Mouse (Mus musculus) inflammation-experienced regulatory T-cells, adult 6 months (primary cell): Measurements from ENCODE around the gene Sec11a. TPM values are rescaled to one million over a fixed set of nuclear protein-coding genes. Genes with fewer than 3 reads are reported as not detected.
"Not testable (repeated sequence)": the region's sequence is repeated elsewhere in the genome, so short reads cannot be mapped to it uniquely, and the experiment has no call there.

Experiments
- ATAC-seq: one replicate; pipeline ENCODE4 v1.8.0; 2017
- polyA plus RNA-seq, 3 experiments: library from polyadenylated mRNA; unstranded; fragments of 100-300 nt; shearing (Covaris generic); gene quantifications; one replicate each; pipeline ENCODE4 v1.2.1; 2017

The Sec11a gene
- polyA plus RNA-seq, 3 experiments from 2014 or later, result 248 to 321 (median 312) TPM

GRCm38 (mm10) chr7:80956891-80957290, 9.3 kb upstream of the Sec11a start:
- no peak for ATAC-seq

DNA sequence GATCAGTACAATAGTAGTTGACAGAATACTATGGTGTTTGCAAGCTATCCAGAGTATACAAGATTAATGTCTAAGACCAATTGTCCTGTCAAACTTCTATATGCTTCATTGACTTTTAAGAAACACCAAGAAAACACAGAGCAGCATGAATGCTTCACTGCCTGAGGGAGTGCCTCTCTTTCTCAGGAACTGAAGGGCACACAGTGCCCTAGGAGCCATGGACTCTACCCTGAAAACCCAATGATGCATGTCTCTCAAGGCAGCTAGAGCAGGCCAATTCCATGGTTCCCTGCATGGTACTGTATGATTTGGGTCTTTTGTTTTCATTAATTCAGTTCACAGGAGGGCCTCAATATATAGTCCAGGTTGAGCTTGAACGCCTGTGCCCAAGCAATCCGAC, 6.7 kb upstream of the Sec11a start:
- ATAC-seq, result no peak

DNA sequence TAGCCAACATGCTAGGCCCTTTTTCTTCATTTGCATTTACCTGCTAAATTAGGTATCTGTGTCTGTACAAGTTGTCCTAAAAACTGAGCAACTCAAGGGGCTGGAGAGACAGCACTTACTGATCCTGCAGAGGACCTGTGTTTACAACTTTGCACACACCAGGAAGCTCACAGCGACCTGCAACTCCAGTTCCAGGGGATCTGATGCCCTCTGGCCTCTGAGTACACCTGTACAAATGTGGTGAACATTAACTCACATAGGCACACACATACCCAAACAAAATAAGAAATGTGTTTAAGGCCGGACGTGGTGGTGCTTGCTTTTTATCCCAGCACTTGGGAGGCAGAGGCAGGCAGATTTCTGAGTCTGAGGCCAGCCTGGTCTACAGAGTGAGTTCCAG, 4.6 kb upstream of the Sec11a start:
- ATAC-seq, result no peak

DNA sequence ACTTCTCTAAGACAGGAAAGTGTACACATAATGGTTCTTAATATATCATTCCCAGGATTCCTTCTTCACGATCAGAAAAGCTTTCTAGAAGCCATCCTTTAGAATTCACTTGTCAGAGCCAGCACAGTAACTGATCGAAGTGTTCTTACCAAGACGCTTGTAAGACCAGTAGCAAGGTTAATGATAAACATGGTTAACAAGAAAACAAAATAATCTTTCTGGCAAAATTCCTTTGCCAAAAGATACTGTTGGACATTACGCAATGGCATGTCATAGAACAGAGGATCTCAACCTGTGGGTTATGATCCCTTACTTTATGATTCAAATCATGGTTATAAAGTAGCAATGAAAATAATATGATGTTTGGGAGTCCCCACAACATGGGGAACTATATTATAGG, 3.9 kb upstream of the Sec11a start:
- ATAC-seq, result no peak

GRCm38 (mm10) chr7:80939808-80940207, 7.8 kb downstream of the Sec11a start:
- no peak for ATAC-seq

DNA sequence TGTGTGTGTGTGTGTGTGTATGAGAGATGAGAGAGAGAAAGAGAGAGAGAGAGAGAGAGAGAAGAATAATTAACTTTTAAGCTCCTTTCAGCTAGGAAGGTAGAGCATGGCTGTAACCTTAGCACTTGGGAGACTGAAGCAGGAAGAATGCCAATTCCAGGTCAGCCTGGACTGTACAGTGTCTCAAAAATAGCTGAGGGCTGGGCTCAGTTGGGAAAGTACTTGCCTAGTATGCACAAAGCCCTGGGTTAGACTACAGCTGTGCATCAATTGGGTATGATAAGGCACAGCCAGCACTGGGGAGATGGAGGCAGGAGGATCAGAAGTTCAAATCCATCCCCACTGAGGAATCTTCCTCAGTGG, 10.3 kb downstream of the Sec11a start:
- ATAC-seq, result not testable (repeated sequence)

DNA sequence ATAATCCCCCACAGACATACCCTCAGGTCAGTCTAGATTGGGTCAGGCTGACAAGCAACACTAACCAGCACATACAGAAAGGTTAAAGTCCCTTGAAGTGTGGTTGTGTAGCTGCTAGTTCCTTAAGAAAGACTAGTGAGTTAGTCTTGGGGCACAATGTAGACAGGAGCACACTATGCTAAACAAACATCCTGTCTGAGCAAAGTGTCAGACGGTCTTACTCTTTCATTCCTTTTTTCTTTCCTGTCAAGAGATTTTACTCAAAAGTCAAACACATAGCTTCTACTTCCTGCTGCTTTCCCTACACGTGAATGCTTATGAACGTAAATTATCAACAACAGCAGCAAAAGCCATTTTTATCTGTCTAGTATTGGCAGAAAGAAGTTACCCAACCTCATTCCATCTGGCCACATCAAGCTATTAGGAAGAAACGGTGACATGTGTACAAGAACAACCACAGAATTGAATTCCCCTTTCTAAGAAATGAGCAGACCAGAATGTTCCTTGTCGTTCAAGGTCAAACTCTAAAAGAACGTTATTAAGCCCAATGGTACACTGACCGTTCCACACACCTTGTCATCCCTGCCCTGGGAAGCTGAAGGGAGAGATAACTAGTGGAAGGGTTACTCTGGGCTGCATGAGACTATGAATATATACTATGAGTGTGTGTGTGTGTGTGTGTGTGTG, 10.8 kb downstream of the Sec11a start:
- ATAC-seq, result peak; percentile 93

GRCm38 (mm10) chr7:80935834-80936233, 11.7 kb downstream of the Sec11a start:
- no peak for ATAC-seq

- no peak for ATAC-seq
Observed at GRCm38 (mm10) chr7:80932777-80933176, 14.8 kb downstream of the Sec11a start.

DNA sequence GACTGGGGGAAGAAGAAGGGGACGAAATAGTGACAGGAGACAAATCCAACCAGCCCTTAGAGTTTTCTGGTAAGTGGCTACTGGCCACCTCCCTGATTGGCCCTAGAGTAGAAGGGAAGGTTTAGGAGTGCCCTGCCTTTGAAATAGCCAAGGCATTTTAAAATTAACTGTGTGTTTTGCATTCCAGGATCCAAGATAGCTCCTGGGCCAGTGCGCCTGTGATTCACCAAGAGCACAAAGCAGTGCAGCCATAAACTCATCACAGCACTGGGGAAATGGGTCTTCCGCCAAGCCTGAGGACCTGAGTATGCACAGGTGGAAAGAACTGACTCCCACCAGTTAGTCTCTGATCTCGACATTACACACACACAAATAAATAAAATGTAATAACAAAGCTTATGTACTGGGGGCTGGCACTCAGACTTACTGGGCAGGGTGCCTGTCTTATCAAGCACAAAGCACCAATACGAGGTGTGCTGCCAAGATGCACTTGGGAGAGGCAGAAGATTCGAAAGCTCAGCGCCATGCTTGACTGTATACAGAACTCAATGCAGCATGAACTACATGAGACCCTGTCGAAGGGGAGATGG, 15.9 kb downstream of the Sec11a start:
- no peak for ATAC-seq

DNA sequence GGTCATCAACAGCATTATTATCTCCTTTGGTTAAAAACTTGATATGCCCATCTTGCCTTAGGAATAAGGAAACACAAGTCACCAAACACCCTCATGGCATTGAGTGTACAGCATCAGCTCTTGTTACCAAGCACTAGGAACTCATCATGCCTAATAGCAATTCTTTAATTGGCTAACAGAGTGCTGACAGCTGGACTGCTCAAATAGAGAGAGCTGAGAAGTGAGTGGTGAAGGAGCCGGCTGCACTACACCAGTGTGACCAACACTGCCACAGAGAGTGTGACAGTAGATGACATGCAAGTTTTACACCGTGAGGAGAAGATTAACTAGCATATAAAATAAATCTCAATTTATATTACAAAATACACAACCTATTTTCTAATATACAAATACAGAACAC, 24.4 kb downstream of the Sec11a start:
- no peak for ATAC-seq

GRCm38 (mm10) chr7:80919647-80920008, 28.0 kb downstream of the Sec11a start:
- ATAC-seq, result peak; percentile 39

GRCm38 (mm10) chr7:80918982-80919646, 28.5 kb downstream of the Sec11a start:
- ATAC-seq, result peak; percentile 75

DNA sequence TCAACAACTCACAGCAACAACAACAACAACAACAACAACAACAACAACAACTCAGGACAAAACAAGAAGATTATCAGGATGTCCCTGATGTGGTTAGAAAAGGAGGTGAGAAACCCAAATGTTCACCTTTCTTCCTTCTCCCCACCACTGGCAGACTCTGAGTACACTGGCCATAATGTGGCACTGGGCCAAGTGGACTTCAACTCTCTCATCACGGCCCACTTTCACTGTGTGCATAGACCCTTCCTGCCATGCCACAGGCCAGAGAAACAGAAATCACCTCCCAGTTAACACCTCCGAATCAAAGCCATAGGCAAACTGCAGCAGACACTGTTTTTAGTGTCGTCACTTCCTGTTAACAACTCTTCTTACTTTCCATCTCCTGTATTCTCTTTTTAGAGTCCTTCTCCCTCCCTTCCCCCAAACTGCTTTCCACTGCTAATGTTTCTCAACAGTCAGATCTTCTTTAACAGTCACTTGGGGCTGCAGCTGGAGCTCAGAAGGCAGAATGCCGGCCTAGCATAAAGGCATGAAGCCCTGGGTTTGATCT, 29.6 kb downstream of the Sec11a start:
- peak; percentile 64 for ATAC-seq

DNA sequence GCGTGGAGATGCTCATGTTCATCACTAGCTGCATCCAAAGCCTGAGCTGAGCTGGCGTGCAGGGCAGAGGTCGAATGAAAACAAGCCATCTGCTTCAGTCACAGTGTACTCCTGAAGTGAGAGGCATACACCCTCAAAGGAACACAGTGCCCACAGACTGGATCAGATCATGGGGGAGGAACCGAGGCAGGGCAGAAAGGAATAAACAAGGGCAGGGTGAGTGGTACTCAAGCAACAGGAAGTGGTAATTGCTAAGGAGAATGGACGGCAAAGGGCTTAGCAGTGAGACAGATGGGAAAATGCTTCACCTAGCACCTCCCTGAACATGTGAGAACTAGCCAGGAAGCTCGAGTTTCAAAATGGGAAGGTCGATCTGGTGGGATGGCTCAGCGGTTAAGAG, 35.1 kb downstream of the Sec11a start:
- no peak for ATAC-seq

DNA sequence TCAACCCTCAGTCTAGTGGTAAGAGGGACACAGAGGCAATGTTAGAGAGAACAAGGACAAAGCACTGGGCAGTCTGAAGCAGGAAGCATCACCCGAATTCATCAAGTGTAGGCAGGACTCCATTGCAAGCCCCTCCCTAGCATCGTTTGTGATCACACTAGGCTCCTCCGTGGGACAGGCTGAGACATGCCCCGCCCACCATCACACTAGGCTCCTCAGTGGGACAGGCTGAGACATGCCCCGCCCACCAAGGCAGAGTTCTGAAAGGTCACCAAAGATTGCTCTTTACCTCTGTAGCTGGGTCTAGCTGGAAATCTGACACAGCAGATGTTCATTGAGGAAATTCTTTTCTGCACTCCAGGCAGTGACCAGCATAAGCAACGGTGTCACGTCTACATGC, 36.5 kb downstream of the Sec11a start:
- peak; percentile 17 for ATAC-seq

DNA sequence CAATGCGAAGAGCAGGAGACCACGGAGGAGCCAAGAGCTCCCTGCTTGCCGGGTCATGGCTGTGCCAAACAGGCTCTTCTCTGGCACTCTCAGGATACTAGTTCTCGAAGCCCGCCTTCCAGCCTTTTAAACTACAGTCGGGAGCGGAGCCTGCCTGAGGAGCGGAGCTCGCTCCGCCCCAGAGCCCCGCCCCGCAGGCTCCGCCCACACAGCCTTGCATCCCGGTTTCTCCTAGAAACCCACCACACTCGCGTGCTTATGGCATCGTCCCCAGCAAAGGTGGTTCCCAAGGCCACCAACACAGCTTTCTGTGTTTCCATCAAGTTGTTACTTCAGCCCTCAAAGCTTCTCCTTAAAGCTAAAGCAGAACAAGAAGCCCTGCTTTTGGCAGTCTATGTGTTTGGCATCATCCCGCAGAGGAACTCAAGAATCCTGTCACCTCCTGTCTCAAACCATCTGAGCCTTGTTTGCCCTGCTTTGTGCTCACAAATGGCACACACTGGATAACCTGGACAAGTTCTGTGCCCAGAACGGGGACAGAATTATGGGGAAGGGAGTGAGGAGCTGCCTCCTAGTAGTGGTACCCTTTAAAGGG, 42.6 kb downstream of the Sec11a start, which contains the start of gene Nmb:
TSS of gene Nmb (minus strand) at position 156 of the 595 bp plus-strand sequence.
- peak; percentile 9 for ATAC-seq

GRCm38 (mm10) chr7:80903625-80904422, 43.8 kb downstream of the Sec11a start:
- no peak for ATAC-seq

GRCm38 (mm10) chr7:80901541-80902274, 45.9 kb downstream of the Sec11a start:
- ATAC-seq, result no peak

DNA sequence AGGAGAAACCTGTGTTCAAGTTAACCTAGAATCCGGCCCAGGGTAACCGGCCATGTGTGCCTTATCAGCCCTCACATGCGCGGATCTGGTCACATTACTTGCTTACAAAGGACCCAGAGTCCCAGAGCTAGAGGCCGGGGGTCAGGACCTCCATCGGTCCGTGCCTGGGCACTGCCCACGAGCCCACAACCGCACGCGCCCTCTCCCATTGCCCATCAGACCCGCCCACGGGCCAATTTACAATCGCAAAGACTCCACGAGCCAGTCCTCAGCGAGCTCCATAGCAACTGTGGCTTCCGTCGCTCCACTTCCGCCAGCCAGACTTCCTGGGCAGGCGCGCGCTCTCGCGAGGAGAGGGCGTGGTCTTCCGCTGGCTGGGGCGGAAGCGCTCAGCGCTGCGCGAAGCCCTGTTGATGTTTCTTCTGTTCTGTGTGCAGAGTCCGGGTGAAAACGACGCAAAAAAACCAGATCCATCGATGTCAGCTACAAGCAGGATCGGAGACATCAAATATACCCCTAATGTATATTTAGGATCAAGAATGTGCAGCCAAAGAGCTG, 46.6 kb downstream of the Sec11a start, which contains the start of gene Wdr73:
TSS of gene Wdr73 (minus strand) at position 326 of the 558 bp plus-strand sequence.
- ATAC-seq, result peak; percentile 94

DNA sequence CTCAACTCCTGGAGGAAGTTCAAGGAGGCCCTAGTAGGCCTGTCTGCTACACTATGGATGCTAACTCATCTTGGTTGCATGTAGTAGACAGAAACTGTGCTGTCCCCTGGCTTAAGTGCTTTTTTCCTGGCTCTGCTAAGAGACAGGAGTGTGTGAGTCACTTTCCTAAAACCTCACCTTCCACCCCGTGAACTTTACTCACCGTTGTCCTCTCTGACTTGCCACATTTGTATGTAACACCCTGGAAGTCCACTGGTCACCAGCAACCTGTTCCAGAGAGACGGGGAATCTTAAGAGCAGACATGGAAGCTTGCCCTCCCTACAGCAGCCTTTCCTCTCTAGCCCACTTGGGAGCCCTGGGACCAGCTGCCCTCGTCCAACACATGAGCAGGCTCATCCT, 49.9 kb downstream of the Sec11a start:
- ATAC-seq, result no peak
